Mouse (Mus musculus) liver, embryonic 14.5 days (tissue): ENCODE measurements around the gene Dus1l.

Source experiments
- CTCF ChIP-seq: IDR thresholded peaks from 2 replicates; pipeline ENCODE4 v1.5.1; 2016; ENCODE audit warnings: antibody characterized with exemption, low read depth, control low read depth
- EP300 ChIP-seq: IDR thresholded peaks from 2 replicates; pipeline ENCODE4 v1.6.1; 2016; ENCODE audit warnings: antibody characterized with exemption, low read depth

DNA sequence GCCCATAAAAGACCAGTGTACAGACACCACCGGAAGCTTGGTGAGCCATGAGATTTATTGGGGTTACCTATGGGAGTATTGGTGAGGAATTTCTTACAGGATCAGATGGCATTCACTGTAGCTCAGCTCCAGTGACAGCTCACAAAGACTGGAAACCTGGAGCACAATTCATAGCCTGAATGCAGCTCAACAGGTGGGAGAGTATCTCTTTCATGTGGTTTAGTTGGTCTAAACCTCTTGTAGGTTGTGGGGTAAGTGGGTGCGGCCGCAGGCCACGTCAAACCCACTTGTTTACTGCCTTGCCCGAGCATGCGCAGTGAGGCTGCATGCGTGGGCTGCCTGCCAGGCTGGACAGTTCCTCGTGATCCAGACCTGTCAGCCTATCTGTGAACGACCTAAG is 36.0 kb downstream of the Dus1l start:
- TF ChIP-seq EP300 (no peak), CTCF (no peak)
